Mouse (Mus musculus) liver, embryonic 13.5 days (tissue): ENCODE results near the gene Dctd. TPM values are rescaled to one million over a fixed set of nuclear protein-coding genes. Genes with fewer than 3 reads are reported as not detected.

Experiments used
- ATAC-seq: fragments of 200-750 bp; cut with Nextera tagmentation; 2 replicates; pipeline ENCODE4 v1.8.0; 2017; ENCODE audit warnings: low read depth, mild to moderate bottlenecking, moderate number of reproducible peaks, moderate library complexity
- DNase-seq: peaks from one replicate; pipeline ENCODE4 v3.0.0; 2022
- H3K27ac ChIP-seq: fragments of 300-500 bp; sonication (generic); 2 replicates; pipeline ENCODE4 v1.5.1; 2015; ENCODE audit warnings: moderate library complexity, mild to moderate bottlenecking, inconsistent platforms
- H3K27me3 ChIP-seq: fragments of 300-500 bp; sonication (generic); 2 replicates; pipeline ENCODE4 v1.6.1; 2015; ENCODE audit warnings: mild to moderate bottlenecking, inconsistent platforms
- H3K36me3 ChIP-seq: fragments of 300-500 bp; sonication (generic); 2 replicates; pipeline ENCODE4 v1.6.1; 2015; ENCODE audit warnings: mild to moderate bottlenecking, inconsistent platforms
- H3K4me1 ChIP-seq: fragments of 300-500 bp; sonication (generic); replicated peaks from 2 replicates; pipeline ENCODE4 v1.6.1; 2015; ENCODE audit warnings: inconsistent platforms
- H3K4me2 ChIP-seq: fragments of 300-500 bp; sonication (generic); 2 replicates; pipeline ENCODE4 v1.6.1; 2015; ENCODE audit warnings: inconsistent platforms, mild to moderate bottlenecking, moderate library complexity
- H3K4me3 ChIP-seq: fragments of 300-500 bp; sonication (generic); replicated peaks from 2 replicates; pipeline ENCODE4 v1.5.1; 2015; ENCODE audit warnings: mild to moderate bottlenecking, inconsistent platforms
- H3K9ac ChIP-seq: fragments of 300-500 bp; sonication (generic); 2 replicates; pipeline ENCODE4 v1.6.1; 2015; ENCODE audit warnings: mild to moderate bottlenecking, inconsistent platforms
- H3K9me3 ChIP-seq: fragments of 300-500 bp; sonication (generic); replicated peaks from 2 replicates; pipeline ENCODE4 v1.6.1; 2016; ENCODE audit warnings: inconsistent platforms
- WGBS: fragments of 180-500 bp; shearing (Covaris S2); methylation state at CpG from one replicate; pipeline ENCODE4 v1.1.7; 2015; ENCODE audit not compliant: insufficient replicate concordance; 5-methylcytosine and 5-hydroxymethylcytosine counted together
- polyA plus RNA-seq: library from polyadenylated mRNA; unstranded; fragments of >200 nt; fragmentation: Nextera tagmentation; extraction: Ambion mirVana; gene quantifications from 2 replicates; pipeline ENCODE4 v1.2.1, GENCODE M21; 2015

The Dctd gene
- polyA plus RNA-seq, 1 experiment from 2014 or later, result 9.5 TPM

GRCm38 (mm10) chr8:48188586-48188985 is 89.7 kb downstream of the Dctd start:
- no peak overlapping the region for H3K9ac ChIP-seq
- no peak overlapping the region for H3K4me2 ChIP-seq
- no peak overlapping the region for H3K27ac ChIP-seq
- H3K27me3 ChIP-seq, result no peaks in the 10 kb centered on the region
- ATAC-seq (no peak), DNase-seq (no peak)
- WGBS, result 86% methylated on average over 12 of the region's 12 CpGs
- H3K4me1 ChIP-seq, result no peaks in the 10 kb centered on the region
- H3K36me3 ChIP-seq, result no peaks in the 10 kb centered on the region
- 0 out of 2 replicates have a peak, but pooled peaks cover 5% of the 10 kb centered on the region for H3K9me3 ChIP-seq
- H3K4me3 ChIP-seq, result no peak overlapping the region

GRCm38 (mm10) chr8:48195971-48196370 is 97.1 kb downstream of the Dctd start:
- H3K27ac ChIP-seq, result no peak overlapping the region
- DNase-seq, result no peak
- no peaks in the 10 kb centered on the region for H3K36me3 ChIP-seq
- no peaks in the 10 kb centered on the region for H3K4me1 ChIP-seq
- H3K9ac ChIP-seq, result no peak overlapping the region
- 87% methylated on average over 9 of the region's 9 CpGs for WGBS
- peaks cover 9% of the 10 kb centered on the region; the same call in 1 of the 2 replicates for H3K9me3 ChIP-seq
- no peak overlapping the region for H3K4me2 ChIP-seq
- H3K4me3 ChIP-seq, result no peak overlapping the region
- ATAC-seq, result no peak
- no peaks in the 10 kb centered on the region for H3K27me3 ChIP-seq

- no peak overlapping the region for H3K9ac ChIP-seq
- no peaks in the 10 kb centered on the region for H3K4me1 ChIP-seq
- 74% methylated on average over 9 of the region's 9 CpGs for WGBS
- no peaks in the 10 kb centered on the region for H3K27me3 ChIP-seq
- no peak for ATAC-seq
- DNase-seq, result no peak
- no peak overlapping the region for H3K27ac ChIP-seq
- H3K9me3 ChIP-seq, result peaks cover 9% of the 10 kb centered on the region; the same call in 1 of the 2 replicates
- H3K36me3 ChIP-seq, result no peaks in the 10 kb centered on the region
- H3K4me3 ChIP-seq, result no peak overlapping the region
- no peak overlapping the region for H3K4me2 ChIP-seq
Observed at GRCm38 (mm10) chr8:48199171-48199570, 100.3 kb downstream of the Dctd start.

GRCm38 (mm10) chr8:48202632-48203031 is 103.7 kb downstream of the Dctd start:
- Histone ChIP-seq H3K27me3 (no peaks in the 10 kb centered on the region), H3K4me2 (no peak overlapping the region), H3K36me3 (no peaks in the 10 kb centered on the region), H3K4me1 (no peaks in the 10 kb centered on the region), H3K9ac (no peak overlapping the region), H3K27ac (no peak overlapping the region), H3K4me3 (no peak overlapping the region), H3K9me3 (0 out of 2 replicates have a peak, but pooled peaks cover 9% of the 10 kb centered on the region)
- ATAC-seq, result no peak
- WGBS, result 53% methylated on average over 3 of the region's 3 CpGs
- DNase-seq, result no peak

Other genes starting within 250 kb of the Dctd start
- gene Wwc2, start 108.2 kb upstream of the Dctd start, polyA plus RNA-seq, result 1.5 and 1.6 TPM in 2 replicates